Mouse (Mus musculus): ENCODE measurements around the gene Arl3.
A peak's percentile ranks its signal among the peaks of the same experiment; 100 is the strongest.

Arl3 gene

DNA sequence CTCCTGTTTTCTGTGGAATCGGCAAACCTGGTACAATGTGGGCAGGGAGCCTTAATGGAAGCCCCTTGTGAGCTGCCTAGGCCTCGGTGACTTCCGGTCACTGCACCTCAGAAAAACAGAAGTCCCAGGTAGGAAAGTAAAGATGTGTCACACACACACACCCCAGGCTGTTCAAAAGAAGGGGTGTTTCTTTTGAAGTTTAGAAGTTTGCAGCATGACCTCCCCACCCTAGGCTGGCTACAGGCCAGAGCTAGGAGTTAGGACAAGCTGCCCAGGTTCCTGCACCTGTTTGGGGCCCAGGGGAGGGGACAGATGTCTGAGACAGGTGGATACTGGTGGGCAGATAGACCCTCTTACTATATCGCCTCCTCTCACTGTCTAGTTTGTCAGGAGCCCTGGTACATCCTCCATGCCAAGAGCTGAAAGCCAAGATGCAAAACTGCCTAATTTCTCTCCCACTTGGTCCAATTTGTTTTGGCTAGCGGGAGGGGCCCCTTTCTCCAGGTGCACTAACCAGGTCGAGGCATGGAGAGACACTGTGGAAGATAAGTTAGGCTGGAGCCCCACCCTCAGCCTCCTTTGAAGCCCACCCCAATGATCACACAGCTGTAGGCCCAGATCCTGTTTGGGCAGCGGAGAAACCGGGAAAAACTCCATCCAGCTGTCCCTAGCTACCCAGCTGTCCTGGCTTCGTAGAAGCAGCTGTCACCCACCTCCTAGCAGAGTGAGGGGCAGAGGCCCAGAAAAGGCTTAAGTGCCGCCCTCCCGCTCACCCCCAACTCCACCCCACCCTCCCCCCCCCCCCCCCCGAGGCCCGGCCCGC, 55.3 kb downstream of the Arl3 start:
- DNase-seq (ENCODE audit: low spot score), result no peak

DNA sequence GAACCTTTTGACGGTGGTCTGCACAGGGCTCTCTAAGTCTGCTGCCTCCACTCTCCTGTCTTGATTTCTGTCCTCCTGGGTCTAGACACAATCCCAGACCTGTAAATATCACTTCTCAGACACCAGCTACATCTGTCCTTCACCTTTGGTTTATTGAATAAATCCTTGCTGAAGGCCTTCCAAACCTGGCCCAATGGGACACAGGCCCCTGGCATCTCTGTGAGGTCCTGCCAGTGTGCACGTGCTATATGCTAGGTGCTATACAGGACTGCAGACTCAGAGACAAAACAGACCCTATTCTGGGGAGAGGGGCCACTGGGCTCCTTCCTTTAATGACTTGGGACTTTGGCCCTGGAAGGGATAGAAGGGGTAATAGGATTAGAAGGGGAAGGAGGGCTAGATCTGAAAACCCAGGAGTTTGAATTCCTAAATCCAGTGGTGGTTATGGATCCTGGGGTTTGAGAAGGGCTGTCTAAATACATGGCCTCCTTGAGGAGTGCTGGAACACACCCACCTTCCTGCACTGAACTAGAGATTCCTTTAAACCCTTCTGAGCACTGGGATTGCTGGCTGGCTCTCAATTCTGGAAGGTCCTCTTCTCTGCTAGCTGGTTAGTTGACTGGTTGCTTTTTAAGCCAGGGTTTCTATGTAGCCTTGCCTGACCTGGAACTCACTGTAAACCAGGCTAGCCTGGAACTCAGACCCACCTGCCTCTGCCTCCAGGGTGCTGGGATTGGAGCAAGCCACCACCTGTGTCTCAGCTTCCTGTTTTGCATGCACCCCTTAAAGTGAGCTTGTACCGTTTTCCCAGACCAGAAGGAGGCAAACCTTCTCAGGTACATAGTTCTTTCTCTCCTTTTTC, 56.1 kb downstream of the Arl3 start:
- DNase-seq (ENCODE audit: low spot score), result no peak

DNA sequence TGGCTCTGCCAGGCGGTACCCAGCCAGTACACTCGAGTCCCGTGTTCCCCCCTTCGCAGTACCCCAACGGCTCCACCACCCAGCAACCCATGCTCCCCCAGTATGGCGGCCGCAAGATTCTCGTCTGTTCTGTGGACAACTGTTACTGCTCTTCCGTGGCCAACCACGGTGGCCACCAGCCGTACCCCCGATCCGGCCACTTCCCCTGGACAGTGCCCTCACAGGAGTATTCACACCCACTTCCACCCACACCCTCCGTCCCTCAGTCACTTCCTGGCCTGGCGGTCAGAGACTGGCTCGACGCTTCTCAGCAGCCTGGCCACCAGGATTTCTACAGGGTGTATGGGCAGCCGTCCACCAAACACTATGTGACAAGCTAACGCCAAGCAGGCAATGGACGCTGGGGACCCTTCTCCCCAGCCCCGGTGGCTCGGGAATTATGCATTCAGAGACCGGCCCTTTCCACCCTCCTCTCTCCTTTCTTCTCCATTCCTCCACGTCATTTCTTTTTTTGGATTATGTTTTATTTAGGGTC, 57.6 kb downstream of the Arl3 start:
- no peak for DNase-seq (ENCODE audit: low spot score)

DNA sequence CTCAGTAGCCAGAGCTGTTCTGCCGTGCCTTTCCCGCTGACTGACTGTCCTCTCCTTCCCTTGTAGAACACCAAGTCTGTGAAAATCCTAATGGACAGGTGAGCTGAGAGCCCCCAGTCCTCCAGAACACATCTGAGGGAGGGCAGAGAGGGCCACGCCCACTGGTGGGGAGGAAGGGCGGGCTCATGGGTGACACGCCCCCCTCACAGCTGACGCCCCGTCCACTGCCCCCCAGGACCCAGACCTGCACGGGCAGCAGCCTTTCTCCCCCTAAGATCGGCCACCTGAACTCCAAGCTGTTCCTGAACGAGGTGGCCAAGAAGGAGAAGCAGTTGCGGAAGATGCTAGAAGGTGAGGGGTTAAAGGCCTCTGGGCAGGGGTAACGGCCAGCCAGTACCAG, 58.6 kb downstream of the Arl3 start:
- DNase-seq (ENCODE audit: low spot score), result no peak

GRCm38 (mm10) chr19:46511263-46511662, 61.7 kb downstream of the Arl3 start:
- no peak for DNase-seq (ENCODE audit: low spot score)

DNA sequence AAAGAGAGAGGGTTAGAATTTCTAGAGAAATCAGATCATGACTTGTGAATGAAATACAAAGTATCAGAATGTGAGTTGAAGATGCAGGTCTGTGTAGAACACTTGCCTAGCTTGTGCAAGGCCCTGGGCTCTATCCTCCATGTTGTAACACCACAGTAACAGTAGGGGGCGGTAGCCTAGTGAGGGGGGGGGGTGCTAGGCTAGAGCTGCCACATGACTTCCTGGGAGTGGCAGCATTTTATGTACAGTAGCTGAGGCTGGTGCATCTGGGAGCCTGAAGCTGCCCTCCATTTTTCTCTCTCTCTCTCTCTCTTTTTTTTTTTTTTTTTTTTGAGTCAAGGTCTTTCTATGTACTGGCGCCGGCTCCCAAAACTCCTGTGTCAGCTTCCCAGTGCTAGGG, 62.2 kb downstream of the Arl3 start:
- no peak for DNase-seq (ENCODE audit: low spot score)

DNA sequence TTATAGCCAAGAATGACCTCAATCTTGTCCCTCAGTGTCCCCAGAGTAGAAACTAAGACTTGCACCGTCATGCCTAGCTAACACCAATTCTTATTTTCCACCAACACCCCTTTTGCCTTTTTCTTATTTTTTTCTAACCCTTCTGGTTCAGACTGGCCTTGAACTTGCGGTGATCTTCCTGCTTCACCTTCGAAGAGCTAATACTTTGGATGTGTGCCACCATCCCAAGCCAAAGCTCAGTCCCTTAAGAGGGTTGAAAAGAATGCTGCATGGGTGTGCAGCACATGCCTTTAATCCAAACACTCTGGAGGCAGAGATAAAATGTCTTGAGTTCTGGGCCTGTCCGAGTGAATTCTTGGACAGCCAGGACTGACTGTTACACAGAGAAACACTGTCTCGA, 62.6 kb downstream of the Arl3 start:
- no peak for DNase-seq (ENCODE audit: low spot score)

DNA sequence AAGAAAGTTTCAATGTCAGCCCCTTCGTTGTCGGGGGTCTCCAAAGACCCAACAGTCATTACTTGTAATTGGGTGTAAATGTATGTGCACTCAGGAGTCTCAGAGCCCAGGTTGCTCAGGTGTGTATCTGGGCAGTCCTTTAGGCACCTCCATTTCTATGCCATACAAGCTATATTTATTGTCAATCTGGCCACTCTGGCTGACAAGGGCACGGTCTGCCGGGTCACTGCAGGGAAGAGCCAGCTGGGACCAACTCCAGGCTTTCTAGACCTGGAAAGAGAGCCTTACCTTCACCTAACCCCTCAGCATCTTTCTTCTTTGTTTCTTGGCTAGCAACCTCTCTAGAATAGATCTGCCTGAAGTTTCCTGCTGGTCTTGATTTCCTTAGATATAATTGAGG, 63.3 kb downstream of the Arl3 start:
- DNase-seq (ENCODE audit: low spot score), result no peak

DNA sequence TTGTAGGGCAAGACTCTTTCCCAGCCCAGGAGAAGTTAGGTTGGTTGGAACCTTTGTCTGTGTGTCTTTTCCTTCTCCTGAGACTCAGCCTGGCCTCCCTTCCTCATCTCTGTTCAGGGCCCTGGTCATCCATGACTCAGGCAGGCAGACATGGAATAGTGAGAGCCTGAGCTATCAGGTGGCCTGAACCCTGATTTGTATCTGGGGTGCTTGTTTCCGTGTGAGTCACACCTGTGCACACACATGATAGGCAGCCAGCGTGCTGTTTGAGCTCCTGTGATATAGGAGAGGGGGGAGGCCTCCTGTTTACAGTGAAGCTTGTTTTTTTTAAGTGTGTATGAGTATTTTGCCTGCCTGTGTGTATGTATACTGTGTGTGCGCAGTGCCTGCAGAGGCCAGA, 63.8 kb downstream of the Arl3 start:
- no peak for DNase-seq (ENCODE audit: low spot score)

DNA sequence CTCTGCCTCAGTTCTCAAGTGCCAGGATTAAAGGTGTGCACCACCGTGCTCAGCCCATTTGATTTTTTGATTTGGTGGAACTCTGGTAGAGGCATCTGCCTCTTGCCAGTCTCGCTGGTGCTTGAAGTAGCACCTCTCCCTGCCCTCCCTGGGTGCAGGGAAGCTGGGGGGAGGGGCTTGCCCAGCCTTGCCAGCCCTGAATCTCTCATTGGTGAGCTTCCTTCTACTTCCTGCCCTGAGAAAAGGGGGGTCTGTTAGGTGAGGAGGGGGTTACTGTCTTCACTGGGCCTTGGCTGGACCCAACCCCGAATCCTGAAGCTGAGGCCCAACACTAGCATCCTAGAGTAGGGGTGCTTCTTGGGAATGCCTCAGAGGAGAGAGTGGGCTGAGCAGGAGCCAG, 64.3 kb downstream of the Arl3 start:
- no peak for DNase-seq (ENCODE audit: low spot score)

DNA sequence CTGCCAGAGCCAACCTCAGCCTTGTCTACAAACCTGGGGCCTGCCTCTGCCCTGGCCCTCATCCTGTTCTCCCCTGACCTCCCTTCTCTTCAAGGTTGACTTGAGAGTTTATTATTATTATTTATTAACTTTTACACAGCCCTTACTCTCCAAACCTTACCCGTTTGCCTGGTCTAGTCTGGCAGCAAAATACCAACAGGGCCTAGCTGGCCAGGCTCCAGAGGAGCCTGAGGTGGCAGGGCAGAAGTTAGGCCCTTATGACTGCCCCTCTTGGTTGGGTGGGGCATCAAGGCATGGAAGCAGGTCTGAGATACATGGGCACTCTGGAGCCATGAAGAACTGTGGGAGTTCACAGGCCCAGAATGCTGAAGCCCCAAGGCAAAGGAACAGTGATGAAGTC, 65.2 kb downstream of the Arl3 start:
- no peak for DNase-seq (ENCODE audit: low spot score)

DNA sequence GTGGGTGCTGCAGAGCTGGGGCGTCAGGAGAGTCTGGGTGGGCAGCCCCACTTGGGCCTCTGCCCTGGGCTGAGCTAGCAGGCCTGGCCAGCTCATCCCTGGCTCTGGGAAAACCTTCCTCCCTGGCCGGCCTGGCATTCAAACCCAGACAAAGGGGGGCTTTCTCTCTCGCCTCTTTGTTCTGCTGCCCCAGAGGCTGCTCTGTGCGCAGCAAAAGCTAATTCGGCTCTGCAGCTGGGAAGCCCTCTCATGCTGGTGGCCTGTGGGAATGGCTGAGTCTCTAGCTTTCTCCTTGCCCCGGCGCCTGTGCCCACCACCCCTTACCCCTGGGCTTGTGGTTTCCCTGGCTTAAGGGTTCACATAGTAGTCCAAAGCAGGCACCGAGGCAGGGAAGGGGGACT, 65.8 kb downstream of the Arl3 start:
- DNase-seq (ENCODE audit: low spot score), result no peak

DNA sequence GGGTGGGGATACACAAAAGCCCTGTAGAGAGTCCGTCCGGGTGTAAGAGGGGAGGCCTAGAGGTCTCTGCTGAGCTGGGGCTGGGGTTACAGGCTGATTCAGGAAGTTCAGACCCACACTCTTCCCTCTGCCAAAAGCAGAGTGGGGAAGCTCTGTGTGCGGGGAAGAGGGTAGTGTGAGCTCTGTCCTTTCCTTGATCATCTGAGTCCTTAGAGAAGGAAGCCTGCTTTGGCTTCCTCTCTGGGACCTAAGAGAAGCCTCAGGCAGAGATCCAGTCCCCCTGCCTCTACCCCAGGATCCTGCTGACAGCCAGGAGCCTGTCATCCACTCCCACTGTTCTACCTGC, 66.7 kb downstream of the Arl3 start:
- DNase-seq (ENCODE audit: low spot score), result no peak

DNA sequence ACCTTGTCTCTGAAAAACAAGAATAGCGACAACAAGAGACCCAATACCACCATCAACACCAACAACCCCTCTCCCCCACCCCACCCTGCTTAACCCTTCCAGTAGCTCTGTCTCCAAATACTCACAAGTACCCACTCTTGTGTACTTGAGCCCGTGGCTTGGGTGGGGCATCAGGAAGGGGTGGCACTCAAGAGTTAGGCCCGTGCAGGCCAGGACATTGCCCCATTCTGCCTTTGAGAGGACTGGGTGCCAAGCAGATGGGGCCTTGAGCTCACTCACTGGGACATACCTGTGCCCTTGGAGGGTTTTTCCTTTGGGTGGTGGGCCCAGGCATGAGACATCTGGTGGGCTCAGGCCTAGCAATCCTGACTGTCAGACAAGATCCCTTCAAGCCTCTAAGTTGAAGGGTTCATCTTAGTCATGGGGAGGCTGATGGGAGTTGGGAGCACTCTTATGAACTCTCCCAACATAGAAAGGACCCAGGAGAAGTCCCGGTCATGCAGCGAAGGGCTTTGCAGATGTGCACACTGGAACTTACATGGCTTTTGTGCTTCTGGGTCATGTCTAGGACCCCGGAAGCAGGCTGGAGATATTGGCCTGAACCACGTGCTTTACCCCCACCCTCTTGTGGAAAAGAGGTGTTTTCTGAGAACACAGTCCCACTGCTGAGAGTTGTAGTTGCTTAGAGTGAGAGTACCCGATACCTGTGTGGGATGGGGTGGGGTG, 67.2 kb downstream of the Arl3 start:
- no peak for DNase-seq (ENCODE audit: low spot score)

DNA sequence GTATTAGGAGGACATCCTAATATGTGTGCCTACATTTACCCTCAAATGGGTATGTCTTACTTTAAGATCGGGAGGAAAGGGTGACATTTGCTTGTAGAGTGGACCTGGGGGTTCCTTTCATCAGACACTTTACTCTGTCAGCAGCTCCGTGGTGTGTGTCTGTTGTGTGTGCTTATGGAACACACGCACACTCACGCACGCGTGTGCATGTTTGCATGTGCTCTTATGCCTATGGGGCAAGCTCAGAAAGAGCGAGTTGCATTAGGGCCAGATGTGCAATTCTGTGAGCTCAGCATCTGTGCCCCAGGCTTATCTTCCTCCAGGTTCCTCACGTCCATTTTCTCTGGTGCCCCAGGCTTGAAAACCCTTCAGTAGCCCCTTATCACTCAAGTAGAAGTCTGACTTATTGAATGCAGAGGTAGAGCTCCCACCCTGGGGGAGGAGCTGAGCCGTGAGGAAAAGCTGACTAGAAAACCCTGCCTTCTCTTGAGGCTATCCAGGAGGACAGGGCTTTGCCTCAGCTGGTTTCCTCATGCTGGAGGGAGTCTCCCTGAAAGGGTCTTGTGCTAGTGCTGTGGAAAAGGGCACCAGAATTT, 68.1 kb downstream of the Arl3 start:
- no peak for DNase-seq (ENCODE audit: low spot score)

- DNase-seq (ENCODE audit: low spot score), result no peak
Observed at GRCm38 (mm10) chr19:46504085-46504552, 68.9 kb downstream of the Arl3 start.

DNA sequence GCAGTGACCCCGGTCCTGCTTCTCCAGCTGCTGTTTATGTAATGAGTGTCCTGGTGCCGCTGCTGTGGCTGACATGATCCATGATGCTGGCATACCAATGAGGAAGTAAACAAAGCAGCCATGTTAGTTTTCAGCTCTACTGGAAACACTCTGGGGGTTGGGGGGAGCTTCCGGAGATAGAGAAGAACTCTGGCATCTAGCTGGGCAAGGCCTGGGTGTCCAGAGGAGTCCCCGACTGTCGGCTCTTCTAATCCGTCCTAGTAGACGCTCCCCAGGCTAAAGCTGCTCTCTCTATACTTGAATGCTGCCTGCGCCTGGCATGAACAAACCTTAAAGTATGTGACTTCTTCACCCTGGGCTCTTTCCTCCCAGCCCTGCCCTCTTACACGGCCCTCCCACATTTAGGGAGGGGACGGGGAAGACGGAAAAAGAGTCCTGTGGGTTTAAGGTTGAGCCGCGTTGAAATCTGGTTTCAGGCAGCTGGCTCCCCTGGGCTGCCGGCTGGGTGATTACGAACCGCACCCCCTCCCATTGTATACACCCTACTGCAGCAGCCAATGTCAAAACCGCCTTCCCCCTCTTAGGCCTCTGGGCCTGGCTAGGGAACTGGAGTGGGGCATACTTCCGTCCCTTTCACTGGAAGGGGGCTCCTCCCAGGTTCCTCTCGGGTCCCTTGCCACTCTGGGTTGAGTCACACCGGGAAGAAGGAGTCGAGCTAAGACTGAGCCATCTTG, 69.5 kb downstream of the Arl3 start:
- peak; percentile 74 for DNase-seq (ENCODE audit: low spot score)

- DNase-seq (ENCODE audit: low spot score), result peak; percentile 85
Observed at GRCm38 (mm10) chr19:46502471-46503166, 70.4 kb downstream of the Arl3 start.

- DNase-seq (ENCODE audit: low spot score), result peak; percentile 83
Observed at GRCm38 (mm10) chr19:46502069-46502455, 70.9 kb downstream of the Arl3 start.

GRCm38 (mm10) chr19:46501401-46502068, 71.5 kb downstream of the Arl3 start, which contains the start of gene Trim8:
Gene Trim8, plus strand, starts transcription at chr19:46501702.
- peak; percentile 85 for DNase-seq (ENCODE audit: low spot score)

Measured in ovary, postnatal 36 days (tissue).